Mouse (Mus musculus): ENCODE data around the gene Nepro.

Gene Nepro

DNA sequence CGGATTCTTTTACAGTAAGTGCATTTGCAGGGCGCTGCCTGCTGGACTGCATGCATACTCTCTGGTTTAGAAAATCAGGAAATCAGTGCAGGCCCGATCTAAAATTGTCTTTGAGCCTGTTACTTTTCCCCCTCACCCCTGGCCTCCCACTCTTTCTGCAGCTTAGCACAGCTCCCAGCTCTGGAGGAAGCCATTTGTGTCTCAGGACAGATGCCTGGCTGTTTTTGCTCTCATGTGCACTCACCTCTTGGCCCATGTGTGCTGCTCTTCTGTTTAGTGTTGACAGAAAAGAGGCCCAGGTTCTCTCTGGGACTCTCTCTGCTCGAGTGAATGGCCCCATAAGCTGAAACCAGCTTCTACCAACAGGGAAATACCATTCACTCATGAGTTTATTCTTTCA, 20.6 kb upstream of the Nepro start:
- no peak for DNase-seq (ENCODE audit: low spot score)

DNA sequence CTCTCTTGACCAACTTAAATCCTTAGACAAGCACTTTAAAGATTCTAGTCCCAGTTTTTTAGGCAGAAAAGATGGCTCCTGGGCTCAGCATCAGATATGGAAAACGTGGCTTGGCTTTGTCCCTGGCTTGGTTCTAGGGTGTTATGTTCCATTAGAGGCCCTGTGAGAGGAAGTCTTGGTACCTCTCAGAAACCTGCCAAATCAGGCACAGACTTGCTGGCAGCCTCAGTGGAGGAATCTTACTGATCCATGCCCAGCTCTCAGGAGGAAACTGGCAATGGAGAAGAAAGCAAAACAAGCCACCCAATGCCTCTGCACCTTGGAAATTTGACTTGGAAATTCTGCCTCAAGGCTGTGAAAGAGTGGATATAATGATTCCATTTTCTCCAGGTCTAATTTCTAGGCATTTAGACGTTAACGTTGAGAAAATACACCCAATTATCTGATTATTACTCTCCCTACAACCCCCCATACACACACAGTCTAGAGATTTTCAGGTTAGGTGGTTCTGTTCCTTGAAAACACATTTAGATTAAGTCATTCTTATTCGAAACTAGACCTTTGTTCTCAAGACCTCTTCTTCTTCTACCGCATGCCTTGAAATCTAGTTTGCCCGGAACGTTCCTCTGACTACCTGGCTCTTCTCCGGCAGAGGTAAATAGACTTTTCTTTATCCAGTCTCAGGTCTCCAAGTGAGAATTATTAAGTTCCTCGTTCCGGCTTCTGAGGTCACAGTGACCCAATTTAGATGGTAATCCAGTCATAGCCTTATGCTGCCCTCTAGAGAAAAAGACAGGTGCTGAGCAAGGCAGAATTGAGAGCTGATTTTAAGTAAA, 7.6 kb upstream of the Nepro start:
- DNase-seq (ENCODE audit: low spot score), result peak; percentile 81

DNA sequence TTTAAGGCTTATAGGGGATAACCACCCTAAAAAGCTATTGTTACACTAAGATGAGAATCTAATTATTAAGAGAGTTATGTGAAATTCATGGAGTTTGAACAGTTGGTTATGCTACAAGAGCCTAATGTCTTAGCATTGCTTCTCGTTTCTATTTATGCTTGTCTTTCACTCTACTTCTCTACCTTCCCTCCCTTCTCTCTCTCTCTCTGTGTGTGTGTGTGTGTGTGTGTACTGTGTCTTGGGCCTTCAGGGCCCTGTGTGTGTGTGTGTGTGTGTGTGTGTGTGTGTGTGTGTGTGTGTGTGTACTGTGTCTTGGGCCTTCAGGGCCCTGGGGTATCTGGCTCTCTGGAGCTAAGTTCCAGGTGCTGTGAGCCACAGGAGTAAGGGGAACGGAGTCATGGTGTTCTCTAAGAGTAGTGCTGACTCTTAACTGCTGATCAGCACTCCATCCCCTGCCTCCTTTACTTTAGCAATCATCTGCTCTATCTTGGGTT, 6.9 kb upstream of the Nepro start:
- DNase-seq (ENCODE audit: low spot score), result no peak

DNA sequence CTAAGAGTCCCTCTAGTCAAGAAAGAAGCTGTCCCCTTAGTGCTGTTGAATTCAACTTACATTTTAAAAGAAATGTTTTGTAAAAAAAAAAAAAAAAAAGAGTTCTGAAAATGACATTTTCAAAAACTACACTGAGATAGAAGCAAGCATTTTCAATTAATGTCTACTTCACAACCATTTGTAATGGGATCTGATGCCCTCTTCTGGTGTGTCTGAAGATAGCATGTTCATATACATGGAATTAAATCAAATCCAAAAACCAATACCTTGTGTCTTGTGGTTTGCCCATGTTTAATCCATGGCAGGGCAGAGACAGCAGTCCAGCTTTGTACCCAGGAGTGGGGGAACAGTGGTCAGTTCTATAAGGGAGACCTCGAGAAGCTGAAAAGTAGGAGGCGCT, 6.3 kb upstream of the Nepro start:
- DNase-seq (ENCODE audit: low spot score), result no peak

DNA sequence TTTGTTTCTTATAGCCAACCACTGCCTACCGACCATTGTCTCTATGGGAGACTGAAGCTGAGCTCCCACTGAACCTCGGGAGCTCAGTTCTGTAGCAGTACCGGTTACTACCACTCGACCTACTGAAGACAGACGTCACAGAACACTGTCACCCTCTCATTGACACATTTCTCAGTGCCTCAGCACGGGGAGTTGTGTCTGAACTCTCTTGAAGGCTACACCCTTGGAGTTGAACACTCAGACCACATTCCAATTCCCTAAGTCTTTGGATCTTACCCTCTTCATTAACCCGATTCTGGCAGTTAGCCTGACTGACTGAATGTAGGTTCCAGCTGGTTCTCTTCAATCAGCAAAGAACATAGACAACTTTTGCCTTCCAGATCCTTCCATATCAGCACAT, 4.8 kb upstream of the Nepro start:
- DNase-seq (ENCODE audit: low spot score), result no peak

DNA sequence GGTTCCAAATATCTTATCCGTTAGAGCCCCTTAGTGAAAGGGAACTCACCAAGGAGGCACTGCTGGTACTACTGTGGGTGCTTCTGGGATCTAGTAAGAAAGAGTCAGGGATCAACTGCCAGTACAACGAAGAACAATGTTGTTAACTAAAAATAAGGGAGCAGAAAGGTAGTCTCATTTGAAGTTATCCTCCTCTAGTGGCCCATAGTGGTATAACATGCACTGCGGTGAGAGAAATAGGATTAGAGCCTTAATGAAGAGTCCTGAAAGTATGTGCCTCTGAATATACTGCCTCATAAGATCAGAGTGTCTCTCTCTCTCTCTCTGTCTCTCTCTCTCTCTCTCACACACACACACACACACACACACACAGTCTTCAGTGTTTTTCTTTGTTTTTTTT, 3.6 kb upstream of the Nepro start:
- DNase-seq (ENCODE audit: low spot score), result peak; percentile 65

DNA sequence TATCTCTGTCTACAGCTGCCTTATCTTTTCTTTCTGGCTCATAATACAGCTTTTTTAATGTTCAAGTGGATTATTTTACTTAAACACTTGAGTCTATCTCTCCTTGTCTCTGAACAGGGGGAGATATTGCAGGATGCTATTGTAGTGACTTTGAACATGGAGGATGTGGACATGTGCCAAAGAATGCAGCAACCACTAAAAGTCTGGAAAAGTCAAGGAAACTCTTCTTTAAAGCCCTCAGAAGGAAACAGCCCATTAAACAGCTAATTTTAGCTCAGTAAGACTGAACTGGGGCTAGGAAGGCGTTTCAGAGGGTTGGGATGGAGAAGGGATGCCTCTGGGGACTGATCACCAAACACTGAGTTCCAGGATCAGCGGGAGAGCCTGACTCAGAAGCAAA, 1.4 kb upstream of the Nepro start:
- no peak for DNase-seq (ENCODE audit: low spot score)

DNA sequence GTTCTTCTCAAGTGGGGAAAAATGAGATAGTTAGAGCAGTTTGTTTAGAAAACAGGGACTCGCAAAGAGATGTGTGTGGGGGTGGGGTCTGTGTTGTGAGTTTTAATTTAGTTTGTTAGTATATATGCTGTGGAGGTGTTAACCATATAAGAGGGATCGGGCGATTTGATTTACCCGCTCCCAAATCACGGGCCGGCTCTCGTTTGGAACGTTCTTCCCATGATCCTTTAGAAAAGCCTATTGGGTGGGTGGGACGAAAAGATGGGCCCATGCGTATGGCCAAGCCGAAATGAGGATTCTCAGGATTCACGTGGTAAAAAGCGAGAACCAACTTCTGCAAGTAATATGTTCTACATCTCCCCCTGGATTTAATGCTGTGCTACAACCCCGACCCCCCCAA, 746 bp downstream of the Nepro start:
- peak; percentile 86 for DNase-seq (ENCODE audit: low spot score)

DNA sequence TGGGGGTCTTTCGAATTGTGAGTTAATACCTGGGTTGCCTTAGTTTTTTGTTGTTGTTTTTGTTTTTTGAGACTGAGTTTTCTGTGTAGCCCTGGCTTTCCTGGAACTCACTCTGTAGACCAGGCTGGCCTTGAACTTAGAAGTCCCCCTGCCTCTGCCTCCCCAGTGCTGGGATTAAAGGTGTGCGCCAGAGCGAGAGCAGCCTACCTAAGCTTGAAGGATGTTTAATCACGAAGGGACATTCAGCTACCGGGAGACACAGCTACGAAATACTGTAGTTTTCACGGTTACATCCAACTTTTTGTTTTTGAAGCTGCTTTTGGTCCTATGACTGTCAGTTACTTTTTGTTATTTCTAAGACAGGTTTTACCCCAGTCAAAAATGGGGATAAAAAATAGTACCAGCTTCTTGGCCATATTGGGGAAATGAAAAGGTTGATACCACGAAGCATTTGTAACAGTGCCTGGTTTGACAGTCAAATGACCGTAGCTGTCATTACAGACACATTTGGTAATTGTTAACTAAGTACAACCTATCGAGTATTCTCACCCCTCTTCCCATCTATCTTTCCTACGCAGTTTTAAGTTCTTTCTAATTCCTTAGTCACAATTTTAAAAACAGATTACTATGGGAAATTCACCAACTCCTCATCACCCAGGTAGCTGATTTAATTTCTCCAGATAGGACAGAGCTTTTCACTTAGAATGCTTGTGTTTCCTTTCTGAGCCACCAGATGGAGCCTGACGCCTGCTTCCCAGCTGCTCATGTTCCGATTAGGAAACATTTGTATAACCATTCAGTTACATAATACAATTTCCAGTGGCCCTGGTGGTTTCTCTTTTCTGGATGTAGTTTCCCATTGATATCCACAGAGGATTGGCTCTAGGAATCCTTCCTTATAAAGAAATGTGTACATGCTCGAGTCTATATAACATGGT, 1.5 kb downstream of the Nepro start:
- DNase-seq (ENCODE audit: low spot score), result peak; percentile 88

DNA sequence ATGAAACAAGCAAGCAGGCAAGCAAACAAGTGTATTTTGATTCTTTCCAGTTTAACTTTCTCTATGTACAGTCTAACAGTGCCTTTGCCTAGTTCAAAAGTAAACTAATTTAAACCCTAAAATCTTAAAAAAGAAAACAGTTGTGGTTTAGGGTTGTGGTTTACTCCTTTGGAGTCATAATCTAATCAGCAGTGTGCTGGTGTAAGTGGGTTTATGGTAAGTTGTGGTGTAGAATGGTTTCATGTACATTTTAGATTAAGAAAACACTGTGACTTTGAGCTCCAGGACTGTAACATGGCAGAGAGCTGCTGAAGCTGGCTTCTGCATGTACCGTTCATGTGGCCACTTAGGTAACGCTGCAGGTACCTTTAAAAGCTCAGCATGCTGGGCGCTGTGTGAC, 3.4 kb downstream of the Nepro start:
- DNase-seq (ENCODE audit: low spot score), result no peak

DNA sequence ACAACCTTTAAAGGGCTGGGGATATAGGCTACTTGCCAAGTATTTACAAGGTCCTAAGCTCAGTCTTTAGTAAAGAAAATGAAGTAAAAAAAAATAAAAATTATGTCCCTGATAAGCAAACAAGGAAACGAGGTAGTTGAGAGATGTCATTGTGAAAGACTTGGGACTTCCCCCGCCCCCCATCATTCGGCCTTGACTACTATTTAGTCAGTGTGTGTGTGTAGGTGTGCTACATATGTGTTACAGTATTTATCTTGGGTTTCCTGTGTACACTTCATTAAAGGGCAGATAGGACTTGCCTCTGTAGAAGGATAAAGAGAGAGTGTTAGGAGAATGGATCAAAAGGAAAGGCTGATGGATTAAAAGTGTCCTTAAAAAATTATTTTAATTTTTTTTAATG, 10.0 kb downstream of the Nepro start:
- DNase-seq (ENCODE audit: low spot score), result no peak

DNA sequence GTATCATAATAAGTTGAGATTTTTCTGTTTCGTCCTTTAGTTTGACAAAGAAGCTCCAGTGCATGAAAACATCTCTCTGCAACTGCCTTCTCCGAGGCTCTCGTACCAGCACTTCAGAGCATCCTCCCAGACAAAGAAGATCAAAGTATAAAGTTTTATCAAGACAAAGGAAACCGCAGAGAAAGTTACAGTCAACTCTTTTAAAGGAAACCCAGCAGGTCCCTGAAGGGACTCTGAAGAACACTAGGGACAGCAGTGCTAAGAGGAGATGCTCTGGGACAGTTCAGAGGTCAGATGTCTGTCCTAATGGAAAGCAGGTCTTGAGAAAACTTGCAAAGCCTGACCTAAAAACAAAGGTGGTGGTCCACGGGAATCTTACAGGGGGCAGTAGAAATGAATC, 11.6 kb downstream of the Nepro start:
- no peak for DNase-seq (ENCODE audit: low spot score)

DNA sequence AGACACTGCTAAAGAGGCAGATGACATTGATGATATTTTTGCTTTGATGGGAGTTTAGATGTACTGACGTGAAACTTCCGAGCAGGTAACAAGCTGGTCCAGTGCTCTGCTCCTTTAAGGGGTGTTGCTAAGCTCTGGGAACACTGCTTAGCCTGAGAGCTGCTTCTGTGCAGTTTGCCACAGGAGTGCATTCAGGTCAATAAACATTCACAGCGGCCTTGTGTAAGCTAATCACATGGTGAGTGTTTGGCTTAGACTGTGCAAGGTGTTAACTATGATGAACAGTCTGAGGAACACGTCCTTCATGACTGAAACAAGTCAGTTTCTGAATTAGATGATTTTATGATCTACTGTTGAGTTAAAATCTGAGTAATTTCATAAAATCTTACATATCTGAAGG, 12.0 kb downstream of the Nepro start:
- DNase-seq (ENCODE audit: low spot score), result no peak

DNA sequence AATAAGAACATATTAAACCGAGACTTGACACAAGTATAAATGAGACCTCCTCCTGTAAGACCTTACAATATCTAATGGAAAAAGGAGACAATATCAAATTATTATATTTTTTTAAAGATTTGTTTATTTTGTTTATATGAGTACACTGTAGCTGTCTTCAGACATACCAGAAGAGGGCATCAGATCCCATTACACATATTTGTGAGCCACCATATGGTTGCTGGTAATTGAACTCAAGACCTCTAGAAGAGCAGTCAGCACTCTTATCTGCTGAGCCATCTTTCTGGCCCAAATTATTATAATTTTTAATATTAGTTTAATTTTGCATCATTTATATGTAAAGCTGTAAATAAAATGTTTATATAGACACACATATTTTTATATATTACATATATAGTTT, 18.7 kb downstream of the Nepro start:
- DNase-seq (ENCODE audit: low spot score), result no peak

DNA sequence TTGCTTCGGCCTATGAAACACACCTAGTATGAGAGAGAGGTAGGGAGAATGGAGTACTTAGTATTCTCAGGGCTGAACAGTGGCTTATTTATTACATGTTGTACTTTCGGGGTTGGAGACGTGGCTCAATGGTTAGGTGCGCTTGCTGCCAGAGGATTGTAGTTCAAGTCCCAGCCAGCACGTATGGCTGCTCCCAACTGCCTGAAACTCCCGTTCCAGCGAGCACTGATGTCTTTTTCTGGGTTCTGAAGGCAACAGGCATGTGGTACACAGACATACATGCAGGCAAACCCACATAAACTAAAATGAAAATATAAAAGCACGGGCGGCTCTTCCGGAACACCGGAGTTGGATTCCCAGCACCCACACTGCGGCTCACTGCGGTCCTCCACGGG, 21.4 kb downstream of the Nepro start:
- DNase-seq (ENCODE audit: low spot score), result peak; percentile 45

DNA sequence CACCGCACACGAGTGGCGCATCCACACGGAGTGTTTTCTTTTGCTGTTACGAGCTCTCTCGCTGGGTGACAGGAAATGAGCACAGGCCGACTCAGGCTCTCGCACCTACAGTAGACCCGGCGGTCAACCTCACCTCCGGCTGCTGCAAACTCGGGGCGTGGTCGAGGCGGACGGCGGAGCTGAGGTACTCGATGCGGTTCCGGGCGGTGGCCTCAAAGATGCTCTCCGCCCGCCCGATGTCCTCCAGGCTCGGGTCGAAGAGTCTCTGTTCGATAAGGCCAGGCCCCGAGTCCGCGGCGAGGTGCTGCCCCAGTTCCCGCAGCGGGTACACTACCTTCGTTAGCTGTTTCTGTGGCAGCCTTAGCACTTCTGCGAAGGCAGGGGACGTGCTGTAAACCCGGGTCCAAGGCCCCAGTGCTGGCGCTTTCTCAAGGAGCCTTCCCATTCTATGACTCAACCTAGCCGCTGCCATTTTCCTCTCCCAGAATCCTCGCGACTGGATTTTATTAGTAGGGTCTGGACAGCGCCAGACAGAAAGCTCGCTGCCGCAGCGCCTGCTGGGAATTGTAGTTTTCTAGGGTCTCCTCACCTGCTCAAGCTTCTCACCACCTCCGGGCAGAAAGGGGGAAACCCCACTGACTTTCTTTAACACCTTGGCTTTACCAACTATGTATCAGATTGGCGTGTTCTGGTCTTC, 21.9 kb downstream of the Nepro start, which contains the start of gene Gtpbp8:
Gene Gtpbp8 (minus strand): TSS at position 498 of the 697 bp plus-strand sequence.
- peak; percentile 94 for DNase-seq (ENCODE audit: low spot score)

DNA sequence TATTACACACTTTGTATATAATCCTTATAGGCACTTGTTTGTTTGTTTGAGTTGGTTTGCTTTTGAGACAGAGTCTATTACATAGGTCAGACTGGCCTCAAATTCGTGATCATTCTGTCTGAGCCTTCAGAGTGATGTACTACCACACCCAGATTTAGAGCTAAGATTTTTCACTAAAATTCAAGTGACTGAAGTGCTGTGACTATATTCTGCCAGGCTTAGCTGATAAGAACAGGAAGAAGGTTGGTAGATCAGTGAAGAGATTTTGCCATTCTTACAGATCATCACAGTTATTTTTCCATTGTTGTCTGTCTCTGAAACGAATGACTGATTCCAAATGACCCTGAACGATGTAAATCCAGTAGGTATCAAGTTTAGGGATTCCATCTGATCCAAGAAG, 23.9 kb downstream of the Nepro start:
- DNase-seq (ENCODE audit: low spot score), result no peak

DNA sequence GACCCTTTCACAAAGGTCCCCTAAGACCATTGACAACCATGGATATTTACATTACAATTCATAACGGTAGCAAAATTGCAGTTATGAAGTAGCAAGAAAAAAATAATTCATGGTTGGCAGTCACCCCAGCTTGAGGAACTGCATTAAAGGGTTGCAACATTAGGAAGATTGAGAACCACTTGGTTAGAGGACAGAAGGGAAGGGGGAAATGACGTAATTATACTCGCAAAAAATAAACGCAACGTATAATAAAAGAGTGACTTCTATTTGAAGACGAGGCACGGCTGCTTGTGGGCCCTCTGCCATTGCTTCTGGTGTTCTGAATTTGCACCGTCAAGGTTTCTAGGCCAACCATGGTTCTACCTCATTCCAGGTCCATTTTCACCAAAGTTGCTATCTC, 33.6 kb downstream of the Nepro start:
- no peak for DNase-seq (ENCODE audit: low spot score)

DNA sequence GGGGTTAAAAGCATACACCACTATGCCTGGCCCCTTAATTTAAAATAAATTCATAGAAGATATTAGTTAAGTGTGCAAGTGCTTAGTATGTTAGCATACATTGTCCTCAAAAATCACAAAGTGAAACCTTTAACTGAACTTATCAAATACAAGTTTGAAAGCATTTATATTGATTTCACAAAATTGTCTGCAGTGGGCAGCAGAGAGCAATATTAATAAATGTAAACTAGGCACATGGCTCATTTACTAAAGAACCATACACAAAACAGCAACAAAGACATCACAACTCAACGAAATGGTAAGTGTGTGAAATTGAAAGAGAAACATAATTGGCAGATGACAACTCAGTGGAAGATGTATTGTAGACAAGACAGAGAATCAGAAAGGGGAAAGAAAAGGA, 37.7 kb downstream of the Nepro start:
- no peak for DNase-seq (ENCODE audit: low spot score)

DNA sequence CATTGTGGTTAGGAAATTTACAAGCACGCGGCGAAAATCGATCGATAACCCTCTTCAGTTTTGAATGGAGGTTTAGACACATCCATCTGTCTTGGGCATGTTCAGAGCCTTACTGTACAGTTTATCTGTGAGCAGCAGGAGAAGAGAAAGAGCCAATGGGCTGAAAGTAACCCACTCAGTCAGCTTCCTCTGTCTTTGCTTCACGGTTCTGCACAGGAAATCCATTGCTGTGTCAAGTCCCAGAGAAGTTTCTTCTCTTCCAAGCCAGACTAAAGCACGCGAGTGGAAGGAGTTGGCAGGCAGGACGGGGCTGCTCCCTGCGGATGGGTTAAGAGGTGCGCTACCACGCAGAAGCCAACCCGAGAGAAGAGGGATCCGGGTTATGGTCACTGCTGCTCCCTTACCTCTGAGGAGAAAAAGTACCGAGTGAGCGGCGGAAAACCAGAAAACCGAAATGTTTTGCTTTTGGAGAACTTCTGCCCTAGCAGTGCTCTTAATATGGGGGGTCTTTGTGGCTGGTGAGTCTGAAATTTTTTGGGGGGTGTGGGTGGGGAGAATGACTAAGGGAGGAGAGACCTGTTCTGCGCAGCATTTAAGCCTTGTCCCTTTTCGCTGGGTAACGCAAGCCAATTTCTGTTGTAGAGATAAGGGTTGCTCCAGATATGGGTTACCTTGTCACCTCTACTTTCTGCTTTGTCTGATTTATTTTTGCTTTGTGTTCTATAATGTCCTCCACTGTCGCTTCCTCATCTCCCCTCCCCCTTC, 41.6 kb downstream of the Nepro start, which contains the start of gene Cd200r1:
Gene Cd200r1 (plus strand): TSS at position 182 of the 765 bp plus-strand sequence.
- DNase-seq (ENCODE audit: low spot score), result no peak

DNA sequence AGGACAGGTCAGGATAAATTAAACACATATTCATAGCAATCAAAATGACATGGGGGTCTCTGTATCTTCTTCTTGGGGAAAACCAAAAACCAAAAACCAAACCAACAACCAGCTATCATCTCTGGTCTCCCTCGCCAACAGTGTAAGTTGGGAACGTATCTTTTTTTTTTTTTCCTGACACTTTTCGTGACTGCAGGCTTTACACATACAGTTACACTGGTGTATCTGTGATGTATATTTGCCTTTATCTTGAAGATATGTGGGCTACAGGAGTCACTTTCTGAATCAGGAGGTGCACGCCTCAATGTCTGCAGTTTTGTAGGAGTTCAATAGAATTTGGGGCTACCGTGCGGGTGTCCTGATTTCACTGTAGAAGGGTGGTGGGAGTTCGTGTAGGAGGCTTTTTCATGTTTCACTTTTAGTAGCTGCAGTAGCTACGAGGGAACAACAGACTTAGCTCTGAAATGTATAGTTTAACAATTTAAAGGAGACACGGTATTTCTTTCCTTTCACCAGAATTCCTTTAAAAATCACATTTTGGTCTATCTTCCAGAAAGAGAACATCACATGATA, 42.3 kb downstream of the Nepro start:
- DNase-seq (ENCODE audit: low spot score), result no peak

All from embryo, embryonic 10.5 days (tissue).